Mouse (Mus musculus) large intestine, adult 2 months (tissue): ENCODE data around the gene Cyp26b1. TPM values are rescaled to one million over a fixed set of nuclear protein-coding genes. Genes with fewer than 3 reads are reported as not detected.

Experiments
- DNase-seq: peaks from one replicate; pipeline ENCODE4 v3.0.0-alpha.2; 2012; ENCODE audit warnings: low read depth, low spot score
- WGBS: fragments of 180-500 bp; shearing (Covaris S2); methylation state at CpG from one replicate; pipeline ENCODE4 v1.1.7; 2018; 5-methylcytosine and 5-hydroxymethylcytosine counted together
- polyA plus RNA-seq: library from polyadenylated mRNA; depleted of rRNA; stranded (reverse); fragments of >200 nt; gene quantifications from 2 replicates; pipeline ENCODE4 v1.2.3, GENCODE M21; 2012

Gene Cyp26b1
- polyA plus RNA-seq, 1 experiment: 3.6 TPM

DNA sequence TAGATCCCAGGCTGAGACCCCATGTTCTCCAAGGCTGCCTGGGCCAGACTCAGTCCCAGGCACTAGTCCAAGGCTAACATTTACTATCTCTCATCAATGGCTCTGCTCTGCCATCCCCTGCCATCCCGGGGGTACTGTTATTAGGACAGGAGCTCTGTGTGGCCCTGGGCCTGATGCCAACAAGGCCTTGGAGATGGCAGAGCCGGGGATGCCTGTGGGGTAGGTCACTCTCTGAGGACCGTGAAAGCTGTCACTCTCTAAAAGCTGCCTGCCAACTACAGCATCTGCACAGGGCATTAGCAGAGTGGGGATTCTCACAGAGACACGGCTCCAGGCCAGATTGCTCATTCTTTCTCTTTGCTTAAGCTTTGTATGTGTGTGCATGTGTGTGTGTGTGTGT, 26.0 kb downstream of the Cyp26b1 start:
- no peak for DNase-seq
- WGBS: 50% methylated on average over 4 of the region's 4 CpGs

DNA sequence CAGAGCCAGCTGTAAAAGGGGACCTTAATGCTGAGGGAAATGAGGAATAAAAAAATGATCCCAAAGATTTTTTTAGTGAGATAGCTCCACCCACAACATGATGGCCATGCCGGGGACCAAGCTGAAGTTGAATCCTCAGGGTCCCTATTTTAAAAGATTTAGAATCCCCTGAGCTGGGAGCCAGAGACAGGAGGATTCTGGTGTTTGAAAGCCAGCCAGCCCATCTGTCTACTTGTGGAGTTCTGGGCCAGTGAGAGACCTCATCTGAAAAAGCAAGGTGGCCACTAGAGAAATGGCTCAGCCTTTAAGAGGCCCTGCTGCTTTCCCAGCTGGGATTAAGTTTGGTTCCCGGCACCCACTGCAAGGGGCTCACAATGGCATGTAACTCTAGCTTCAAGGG, 26.9 kb downstream of the Cyp26b1 start:
- WGBS: 83% methylated on average over 2 of the region's 2 CpGs
- DNase-seq: no peak

DNA sequence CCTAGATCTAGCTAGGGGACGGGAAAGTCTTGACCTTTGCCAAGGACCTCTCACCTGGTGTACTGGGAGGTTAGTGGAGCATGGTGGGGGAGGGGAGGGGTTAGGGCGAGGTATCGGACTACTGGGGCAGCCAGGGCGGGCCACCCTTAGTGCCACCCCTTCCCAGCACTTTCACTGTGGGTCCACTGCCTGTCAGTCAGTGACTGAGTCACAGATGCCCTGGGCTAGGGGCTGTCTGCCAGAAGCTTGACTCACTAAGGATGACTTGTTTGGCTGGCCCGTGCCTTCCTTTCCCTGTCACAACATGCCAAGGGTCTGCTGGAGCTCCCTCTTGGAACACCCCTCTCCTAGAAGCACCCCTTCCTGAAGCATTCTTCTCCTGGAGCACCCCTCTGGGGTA, 28.5 kb downstream of the Cyp26b1 start:
- no peak for DNase-seq

DNA sequence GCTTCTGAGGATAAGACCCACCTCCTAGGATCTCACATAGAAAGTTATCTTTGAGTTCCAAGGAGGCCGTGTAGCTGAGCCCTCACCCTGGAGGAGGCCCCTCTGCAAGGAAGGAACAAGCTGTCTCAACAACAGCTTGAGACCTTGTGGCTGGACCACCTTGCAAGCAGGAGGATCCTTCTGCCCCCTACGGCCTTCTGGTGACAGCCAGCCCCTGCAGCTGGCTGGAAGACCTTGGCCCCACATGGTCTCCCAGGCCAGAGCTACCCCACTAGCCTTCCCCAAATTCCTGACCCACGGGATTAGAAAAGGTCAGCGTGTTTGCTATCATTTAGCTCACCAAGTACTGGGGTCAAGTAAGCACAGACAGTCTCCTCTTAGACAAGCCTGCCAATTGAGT, 30.8 kb downstream of the Cyp26b1 start:
- no peak for DNase-seq
- 41% methylated on average over 4 of the region's 4 CpGs for WGBS

More for the DNA sequence above, 28.5 kb downstream of the Cyp26b1 start:
- 68% methylated on average over 5 of the region's 5 CpGs for WGBS

DNA sequence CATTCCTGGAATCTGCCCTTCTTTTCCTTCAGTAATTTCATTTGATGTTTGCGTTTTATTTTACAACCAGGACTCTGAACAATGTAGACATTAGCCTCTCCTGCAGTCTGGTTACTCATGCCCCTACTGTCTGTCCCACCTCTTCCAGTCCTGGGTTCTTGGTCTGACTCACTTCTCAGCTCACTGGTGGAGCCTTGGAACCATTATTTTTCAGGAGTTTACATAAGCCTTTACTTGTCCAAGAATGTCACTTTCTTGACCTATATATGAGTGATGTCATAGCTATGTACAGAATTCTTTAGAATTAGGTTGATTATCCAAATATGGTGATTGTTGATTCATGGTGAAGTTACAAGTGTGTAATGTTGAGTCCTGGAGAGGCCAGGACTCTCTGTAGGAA, 32.5 kb downstream of the Cyp26b1 start:
- DNase-seq: no peak
- 24% methylated on average over 1 of the region's 1 CpGs for WGBS

DNA sequence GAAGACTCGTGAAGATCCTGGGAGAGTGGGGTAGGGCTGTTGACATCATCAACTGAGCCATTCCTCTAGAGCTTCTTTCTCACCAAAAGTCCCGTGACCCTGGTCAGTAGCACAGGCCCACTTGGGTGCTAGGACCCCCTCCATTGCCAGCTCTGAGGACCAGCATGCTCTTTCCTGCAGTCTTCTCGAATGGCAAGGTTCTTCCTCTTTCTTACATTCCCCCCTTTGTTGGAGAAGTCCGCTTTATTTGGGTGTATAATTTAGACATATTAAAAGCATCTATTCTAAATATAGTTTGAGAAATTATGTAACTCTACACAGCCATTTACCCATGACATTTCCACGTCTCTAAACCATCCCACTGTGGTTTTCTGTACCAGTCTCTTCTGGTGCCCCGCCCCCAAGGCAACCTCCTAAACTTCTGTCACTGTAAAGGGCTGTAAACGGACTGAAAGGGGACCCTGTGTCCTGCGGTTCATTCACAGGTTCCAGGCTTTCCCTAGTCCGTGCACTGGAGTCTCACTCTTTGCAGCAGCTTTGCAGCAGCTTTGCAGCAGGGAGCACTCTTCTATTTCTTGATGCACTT, 43.8 kb downstream of the Cyp26b1 start:
- DNase-seq: no peak
- WGBS: 55% methylated on average over 9 of the region's 9 CpGs

DNA sequence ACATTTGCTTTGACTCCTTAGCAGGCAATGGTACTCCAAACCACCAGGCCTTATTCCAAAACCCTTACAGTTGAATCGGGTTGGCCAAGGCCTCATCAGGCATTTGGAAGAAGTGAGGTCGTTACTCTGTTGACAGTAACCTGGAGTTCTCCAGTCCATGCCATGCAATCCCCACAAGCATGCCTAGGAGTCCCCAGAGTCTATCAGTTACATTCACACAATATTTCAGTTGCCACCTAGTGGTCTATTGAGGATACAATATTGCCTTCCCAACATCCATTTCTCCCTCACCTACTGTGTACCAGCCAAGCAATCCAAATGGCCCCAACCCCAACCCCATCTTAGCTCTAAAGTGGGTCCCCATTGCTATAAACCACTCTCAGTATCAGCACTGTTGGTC, 48.3 kb downstream of the Cyp26b1 start:
- WGBS: 69% methylated on average over 2 of the region's 2 CpGs
- DNase-seq: no peak

DNA sequence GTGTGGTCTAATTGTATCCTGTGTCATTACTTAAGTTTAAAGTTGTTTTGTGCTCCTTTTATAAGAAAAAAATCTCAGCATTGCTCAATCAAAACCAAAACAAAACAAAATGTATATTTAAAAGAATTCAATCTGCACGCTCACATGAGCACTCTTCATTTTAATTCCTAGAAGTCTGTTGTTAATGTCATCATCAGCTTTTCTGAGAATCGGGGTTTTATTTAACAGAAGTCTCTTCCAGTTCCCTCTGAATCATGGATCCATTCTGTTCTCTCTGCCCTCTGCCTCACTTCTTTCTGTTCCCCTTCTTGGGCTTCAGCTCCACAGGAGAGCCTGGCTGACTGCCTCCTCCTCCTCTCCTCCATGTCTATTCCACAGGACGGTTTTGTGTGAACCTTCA, 49.3 kb downstream of the Cyp26b1 start:
- DNase-seq: no peak
- 73% methylated on average over 3 of the region's 3 CpGs for WGBS

DNA sequence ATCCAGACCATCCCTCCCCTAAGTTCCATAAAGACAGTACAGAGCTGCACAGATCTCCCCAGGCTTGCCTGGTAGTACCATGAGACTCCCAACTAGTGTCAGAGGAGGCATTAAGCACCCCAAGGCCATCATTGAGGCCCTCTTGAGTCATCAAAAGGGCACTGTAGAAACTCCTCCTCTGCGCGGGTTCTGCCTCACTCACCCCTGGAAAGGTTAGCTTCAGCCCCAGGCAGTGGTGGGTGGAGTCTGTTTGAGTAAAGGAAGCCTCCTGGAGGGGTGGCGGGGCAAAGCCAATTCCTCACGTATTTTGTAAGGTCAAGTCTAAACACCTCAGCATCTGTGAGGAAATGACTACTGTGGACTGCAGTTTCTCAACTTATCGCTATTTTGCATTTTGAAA, 50.2 kb downstream of the Cyp26b1 start:
- WGBS: 41% methylated on average over 5 of the region's 5 CpGs
- DNase-seq: no peak

DNA sequence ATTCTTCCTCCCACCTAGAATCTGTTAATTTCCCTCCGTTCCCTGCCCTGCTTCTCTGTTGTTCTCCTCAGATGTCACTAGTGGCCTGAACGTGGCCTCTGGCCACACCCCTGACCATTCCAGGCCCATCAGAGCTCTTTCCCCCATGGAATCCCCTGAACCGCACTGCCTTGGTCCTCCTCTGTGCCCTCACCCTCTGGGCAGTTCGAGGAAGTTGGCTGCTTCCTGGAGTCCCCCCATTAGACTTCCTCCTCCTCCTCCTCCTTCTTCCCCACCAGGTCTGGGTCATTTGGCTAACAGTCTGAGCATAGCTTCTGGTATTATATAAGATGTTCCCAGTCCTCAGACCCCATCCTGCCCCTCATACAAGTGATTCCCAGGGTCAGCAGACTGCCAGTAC, 53.8 kb downstream of the Cyp26b1 start:
- WGBS: 47% methylated on average over 4 of the region's 4 CpGs
- DNase-seq: no peak

DNA sequence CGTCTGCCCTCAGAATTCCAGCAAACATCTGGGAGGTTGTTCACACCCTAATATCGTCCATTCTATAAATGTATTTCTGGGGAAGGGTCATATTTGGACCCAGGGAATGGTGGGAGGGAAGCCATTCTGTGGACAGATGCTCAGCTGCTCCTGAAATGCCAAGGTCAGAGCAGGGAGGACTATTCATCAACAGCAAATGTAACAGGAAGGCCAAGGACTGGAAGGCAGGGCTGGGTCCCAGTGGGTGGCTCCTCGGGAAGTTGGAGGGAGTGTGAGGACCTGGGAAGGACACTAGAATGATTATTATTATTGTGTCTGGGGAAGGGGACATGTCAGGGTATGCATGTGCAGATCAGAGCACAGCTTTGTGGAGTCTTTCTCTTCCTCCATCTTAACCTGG, 55.0 kb downstream of the Cyp26b1 start:
- 67% methylated on average over 3 of the region's 3 CpGs for WGBS
- no peak for DNase-seq

DNA sequence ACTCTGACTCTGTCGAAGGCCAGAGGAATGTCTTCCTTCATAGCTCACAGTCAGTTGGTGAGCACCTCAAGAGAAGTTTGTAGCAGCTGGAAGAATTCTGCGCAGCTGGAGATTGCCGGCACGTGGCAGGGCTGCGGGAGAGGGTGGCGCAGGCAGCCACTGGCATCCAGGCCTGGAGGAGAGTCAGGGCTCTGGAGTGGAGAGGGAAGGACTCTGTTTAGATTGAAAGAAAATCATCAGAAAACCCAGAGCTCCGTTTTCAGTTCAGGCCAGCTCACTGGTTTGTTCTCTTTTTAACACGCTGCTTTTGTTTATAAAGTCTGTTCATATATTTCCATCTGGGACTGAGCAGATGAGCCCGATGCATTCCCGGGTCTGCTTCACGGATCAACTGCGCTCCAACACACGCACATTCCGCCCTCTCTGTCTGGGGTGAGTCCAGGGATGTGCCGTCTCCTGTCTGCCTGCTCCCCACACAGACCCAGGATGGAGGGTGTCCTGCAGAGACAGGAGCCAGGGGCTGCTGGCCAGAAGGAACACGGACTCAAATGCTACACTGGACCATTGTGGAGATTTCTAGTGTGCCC, 56.0 kb downstream of the Cyp26b1 start:
- WGBS: 60% methylated on average over 16 of the region's 16 CpGs
- DNase-seq: no peak

DNA sequence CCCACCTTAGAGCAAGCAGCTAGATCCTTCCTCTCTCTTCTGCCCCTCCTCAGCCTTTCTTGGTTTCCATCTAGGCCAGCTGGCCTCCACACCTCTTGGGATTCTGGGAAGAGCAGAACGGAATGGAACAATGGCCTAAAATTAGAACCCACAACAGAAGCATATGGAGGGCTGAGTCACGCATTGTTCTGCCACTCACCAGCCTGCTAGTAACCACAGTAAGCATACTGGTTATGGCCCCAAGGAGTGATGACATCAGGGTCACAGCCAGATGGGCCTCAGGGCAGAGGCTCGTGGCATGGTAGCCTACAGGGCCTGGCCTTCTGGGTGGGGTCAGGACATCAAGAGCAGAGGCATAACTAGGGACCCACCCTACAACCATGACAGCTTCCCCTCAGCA, 58.8 kb downstream of the Cyp26b1 start:
- 65% methylated on average over 3 of the region's 3 CpGs for WGBS
- DNase-seq: no peak

DNA sequence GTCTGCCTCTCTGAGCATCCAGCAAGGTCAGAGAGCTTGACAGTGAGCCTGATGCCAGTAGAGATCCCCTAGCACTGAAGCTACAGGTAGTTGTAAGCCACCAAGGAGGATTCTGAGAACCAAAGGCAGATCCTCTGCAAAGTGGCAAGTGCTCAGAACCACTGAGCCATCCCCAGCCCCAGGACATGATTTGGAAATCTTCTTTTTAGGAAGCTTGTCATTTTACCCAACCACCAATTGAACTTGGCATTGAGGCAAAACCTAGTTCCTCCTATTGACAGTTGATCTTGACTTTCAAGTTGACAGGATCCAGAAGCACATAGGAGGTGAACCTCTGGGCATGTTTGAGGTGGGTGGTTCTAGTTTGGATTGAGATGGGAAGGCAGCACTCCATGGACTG, 63.8 kb downstream of the Cyp26b1 start:
- no peak for DNase-seq

DNA sequence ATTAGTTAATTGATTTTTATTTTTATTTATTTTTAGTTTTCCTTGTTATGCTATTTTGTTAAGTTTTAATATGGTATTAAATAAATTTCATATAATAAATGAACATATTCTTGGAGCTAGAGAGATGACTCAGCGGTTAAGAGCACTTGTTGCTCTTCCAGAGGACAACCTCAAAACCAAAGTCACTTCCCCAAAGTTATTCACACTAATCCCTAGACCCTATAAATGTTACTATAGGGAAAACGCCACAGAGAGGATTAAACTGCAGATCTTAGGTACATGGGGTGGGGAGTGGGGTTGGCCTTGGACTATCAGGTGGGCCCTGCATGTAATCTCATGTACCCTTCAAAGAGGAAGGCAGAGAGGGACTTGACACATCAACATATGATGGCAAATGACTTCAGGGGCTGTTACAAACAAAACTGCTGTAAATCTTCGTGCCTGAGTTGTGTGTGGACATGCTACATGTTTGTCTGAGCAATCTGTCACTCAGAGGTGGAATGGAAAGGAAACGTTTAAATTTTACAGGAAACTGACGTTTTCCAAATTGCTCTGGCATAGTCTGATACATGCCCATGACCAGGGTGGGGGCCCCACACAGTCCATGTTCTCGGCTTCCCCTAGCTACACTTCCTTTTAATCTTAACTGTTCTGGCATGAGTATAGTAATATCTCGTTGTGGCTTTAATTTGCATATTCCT, 68.7 kb downstream of the Cyp26b1 start:
- 64% methylated on average over 7 of the region's 7 CpGs for WGBS
- DNase-seq: no peak
